Mouse (Mus musculus) forebrain, embryonic 11.5 days (tissue): ENCODE results near the gene Wbp1. TPM values are rescaled to one million over a fixed set of nuclear protein-coding genes. Genes with fewer than 3 reads are reported as not detected.

ENCODE experiments used
- ATAC-seq: fragments of 200-750 bp; cut with Nextera tagmentation; replicated peaks from 2 replicates; pipeline ENCODE4 v1.8.0; 2017; ENCODE audit warnings: moderate TSS enrichment; ENCODE audit not compliant: low FRiP score
- DNase-seq: peaks from one replicate; pipeline ENCODE4 v3.0.0-alpha.2; 2017; ENCODE audit warnings: low spot score
- H3K27ac ChIP-seq: fragments of 300-500 bp; sonication (generic); 2 replicates; pipeline ENCODE4 v1.5.1; 2014; ENCODE audit warnings: low read depth, low read length
- H3K27me3 ChIP-seq: fragments of 300-500 bp; sonication (generic); 2 replicates; pipeline ENCODE4 v1.6.1; 2014; ENCODE audit warnings: mild to moderate bottlenecking, low read length, mixed read lengths; ENCODE audit not compliant: control insufficient read depth, insufficient read depth
- H3K36me3 ChIP-seq: fragments of 300-500 bp; sonication (generic); 2 replicates; pipeline ENCODE4 v1.6.1; 2014; ENCODE audit warnings: mild to moderate bottlenecking, low read length, moderate library complexity, mixed read lengths; ENCODE audit not compliant: control insufficient read depth, insufficient read depth
- H3K4me1 ChIP-seq: fragments of 300-500 bp; sonication (generic); replicated peaks from 2 replicates; pipeline ENCODE4 v1.6.1; 2014; ENCODE audit warnings: low read length, mixed read lengths; ENCODE audit not compliant: control insufficient read depth, insufficient read depth
- H3K4me2 ChIP-seq: fragments of 300-500 bp; sonication (generic); 2 replicates; pipeline ENCODE4 v1.6.1; 2014; ENCODE audit warnings: low read depth, mild to moderate bottlenecking, low read length, moderate library complexity, mixed read lengths; ENCODE audit not compliant: severe bottlenecking
- H3K4me3 ChIP-seq: fragments of 300-500 bp; sonication (generic); 2 replicates; pipeline ENCODE4 v1.5.1; 2014; ENCODE audit warnings: low read depth, low read length
- H3K9ac ChIP-seq: fragments of 300-500 bp; sonication (generic); 2 replicates; pipeline ENCODE4 v1.6.1; 2014; ENCODE audit warnings: low read length
- H3K9me3 ChIP-seq: fragments of 300-500 bp; sonication (generic); 2 replicates; pipeline ENCODE4 v1.6.1; 2016; ENCODE audit warnings: low read length, mixed read lengths; ENCODE audit not compliant: control insufficient read depth
- WGBS: fragments of 180-500 bp; shearing (Covaris S2); extraction: QIAGEN DNeasy Blood & Tissue Kit; methylation state at CpG from one replicate; pipeline ENCODE4 v1.1.7; 2014; 5-methylcytosine and 5-hydroxymethylcytosine counted together
- polyA plus RNA-seq: library from polyadenylated mRNA; unstranded; fragments of >200 nt; fragmentation: Nextera tagmentation; extraction: Ambion mirVana; gene quantifications from 2 replicates; pipeline ENCODE4 v1.2.1, GENCODE M21; 2014

Gene Wbp1
- polyA plus RNA-seq, 1 experiment from 2014 or later, result 141 TPM

- no peak overlapping the region for H3K9ac ChIP-seq
- no peak for DNase-seq
- H3K4me2 ChIP-seq, result no peak overlapping the region
- H3K27ac ChIP-seq, result no peak overlapping the region
- ATAC-seq, result no peak
- H3K4me3 ChIP-seq, result 0 out of 2 replicates have a peak overlapping the region, but pooled peaks have one; percentile 5
- WGBS, result 90% methylated on average over 4 of the region's 4 CpGs
- H3K9me3 ChIP-seq, result no peaks in the 10 kb centered on the region
- peaks cover 11% of the 10 kb centered on the region; the same call in 1 of the 2 replicates for H3K4me1 ChIP-seq
- H3K27me3 ChIP-seq, result no peaks in the 10 kb centered on the region
- H3K36me3 ChIP-seq, result no peaks in the 10 kb centered on the region; the same call in none of the 2 replicates
Measured at GRCm38 (mm10) chr6:83117165-83117438, 4.3 kb downstream of the Wbp1 start.

- Histone ChIP-seq H3K4me3 (peak overlapping the region; percentile 87), H3K36me3 (no peaks in the 10 kb centered on the region; the same call in none of the 2 replicates), H3K9ac (peak overlapping the region; percentile 85), H3K4me1 (peaks cover 11% of the 10 kb centered on the region; the same call in 1 of the 2 replicates), H3K4me2 (peak overlapping the region; percentile 96), H3K27me3 (no peaks in the 10 kb centered on the region), H3K27ac (no peak overlapping the region), H3K9me3 (no peaks in the 10 kb centered on the region)
- 84% methylated on average over 11 of the region's 11 CpGs for WGBS
- ATAC-seq, result no peak
- no peak for DNase-seq
Measured at GRCm38 (mm10) chr6:83116373-83117164, 4.8 kb downstream of the Wbp1 start.

GRCm38 (mm10) chr6:83115682-83116372 lies 5.5 kb downstream of the Wbp1 start:
- Histone ChIP-seq H3K27me3 (no peaks in the 10 kb centered on the region), H3K4me3 (peak overlapping the region; percentile 87), H3K27ac (peak overlapping the region; percentile 44), H3K4me1 (peaks cover 11% of the 10 kb centered on the region; the same call in 1 of the 2 replicates), H3K9me3 (no peaks in the 10 kb centered on the region), H3K9ac (peak overlapping the region; percentile 85), H3K36me3 (no peaks in the 10 kb centered on the region; the same call in none of the 2 replicates), H3K4me2 (peak overlapping the region; percentile 96)
- DNase-seq (peak; percentile 56), ATAC-seq (no peak; the same call in 1 of the 2 replicates)
- WGBS, result 2% methylated on average over 44 of the region's 48 CpGs

GRCm38 (mm10) chr6:83115011-83115671 lies 6.2 kb downstream of the Wbp1 start, which contains the start of gene Mogs:
Mogs (plus strand) TSS chr6:83115496.
- Histone ChIP-seq H3K4me2 (peak within 1 kb of the TSS; percentile 96), H3K9ac (peak within 1 kb of the TSS; percentile 85), H3K27ac (peak within 1 kb of the TSS; percentile 44), H3K27me3 (no peaks in the 10 kb centered on the region), H3K4me3 (peak within 1 kb of the TSS; percentile 87), H3K4me1 (peaks cover 10% of the 10 kb centered on the region; the same call in 1 of the 2 replicates), H3K9me3 (no peaks in the 10 kb centered on the region), H3K36me3 (no peaks in the 10 kb centered on the region; the same call in none of the 2 replicates)
- DNase-seq, result peak; percentile 95
- ATAC-seq, result peak; percentile 89
- WGBS, result 1% methylated on average over 56 of the region's 58 CpGs

GRCm38 (mm10) chr6:83111510-83112136 lies 9.7 kb downstream of the Wbp1 start:
- no peak overlapping the region for H3K4me2 ChIP-seq
- H3K9me3 ChIP-seq, result no peaks in the 10 kb centered on the region
- H3K27me3 ChIP-seq, result no peaks in the 10 kb centered on the region
- H3K9ac ChIP-seq, result no peak overlapping the region
- H3K4me3 ChIP-seq, result no peak overlapping the region
- ATAC-seq, result no peak
- 90% methylated on average over 4 of the region's 4 CpGs for WGBS
- H3K4me1 ChIP-seq, result peaks cover 20% of the 10 kb centered on the region
- no peak for DNase-seq
- no peak overlapping the region for H3K27ac ChIP-seq
- H3K36me3 ChIP-seq, result no peaks in the 10 kb centered on the region

GRCm38 (mm10) chr6:83108762-83109668 lies 12.3 kb downstream of the Wbp1 start, which contains the start of gene Mrpl53:
Mrpl53 (plus strand) TSS chr6:83109040.
- H3K36me3 ChIP-seq, result no peaks in the 10 kb centered on the region
- H3K9me3 ChIP-seq, result no peaks in the 10 kb centered on the region
- DNase-seq (peak; percentile 87), ATAC-seq (peak; percentile 88)
- peak within 1 kb of the TSS; percentile 85 for H3K4me2 ChIP-seq
- H3K27me3 ChIP-seq, result no peaks in the 10 kb centered on the region
- H3K4me3 ChIP-seq, result peak within 1 kb of the TSS; percentile 76
- peak within 1 kb of the TSS; percentile 83 for H3K9ac ChIP-seq
- WGBS, result under 1% methylated on average over 76 of the region's 76 CpGs
- H3K27ac ChIP-seq, result peak within 1 kb of the TSS; percentile 70
- H3K4me1 ChIP-seq, result peaks cover 15% of the 10 kb centered on the region

GRCm38 (mm10) chr6:83107566-83108400 lies 13.6 kb downstream of the Wbp1 start:
- DNase-seq, result peak; percentile 92
- Histone ChIP-seq H3K4me3 (peak overlapping the region; percentile 76), H3K36me3 (no peaks in the 10 kb centered on the region), H3K4me2 (peak overlapping the region; percentile 85), H3K9ac (peak overlapping the region; percentile 83), H3K27me3 (peaks cover 2% of the 10 kb centered on the region; the same call in 1 of the 2 replicates), H3K9me3 (no peaks in the 10 kb centered on the region), H3K4me1 (peaks cover 19% of the 10 kb centered on the region), H3K27ac (no peak overlapping the region)
- 34% methylated on average over 13 of the region's 13 CpGs for WGBS
- ATAC-seq, result peak; percentile 66
